Mouse (Mus musculus): Measurements from ENCODE around the gene Srpx. TPM values are rescaled to one million over a fixed set of nuclear protein-coding genes. Genes with fewer than 3 reads are reported as not detected.

Srpx gene
- total RNA-seq, 2 experiments from 2014 or later = 43.2 to 46.6 TPM

Other genes starting within 250 kb of the Srpx start
- gene Sytl5, start 232.1 kb downstream of the Srpx start, total RNA-seq (2021) = under 1 TPM; 0.31 to 0.39 TPM
- gene Rpgr, start 99.2 kb upstream of the Srpx start, total RNA-seq (2021) = 1 to 10 TPM; 5.2 to 7.2 TPM
- under 1 TPM in 1 of 2 experiments, not detected in 1; 0.36 TPM for gene Otc, start 134.6 kb upstream of the Srpx start, total RNA-seq (2021)